In genomic region chr7:39553871-39554270, GRCm38 (mm10) we compare ENCODE assay signal across 17 mouse cellular contexts. TPM values are rescaled to one million over a fixed set of nuclear protein-coding genes. Genes with fewer than 3 reads are reported as not detected.
A peak's percentile ranks its signal among the peaks of the same experiment; 100 is the strongest.
DNase-seq lines count a peak whose midpoint lies in the region; ATAC-seq and TF ChIP-seq lines count a peak whose summit lies in the region.
"Had no signal": no experiment of that assay in that cellular context is flagged by ENCODE, and none has a peak within 500 bp of the region (broad histone marks: within the 10 kb centered on the region; RNA-seq: fewer than 3 reads in every experiment).

No protein-coding gene starts in this region.

- H3K36me3 ChIP-seq in heart, embryonic 13.5 days: peaks cover 35% of the 10 kb centered on the region
- peaks cover 14% of the 10 kb centered on the region for H3K36me3 ChIP-seq in heart, adult 2 months (ENCODE audit: control insufficient read depth, insufficient read depth, low read length)
- H3K36me3 ChIP-seq in midbrain, embryonic 10.5 days: peaks cover 36% of the 10 kb centered on the region
- H3K36me3 ChIP-seq in midbrain, embryonic 16.5 days (ENCODE audit: control insufficient read depth, insufficient read depth, low read length): 0 out of 2 replicates have a peak, but pooled peaks cover 2% of the 10 kb centered on the region
- H3K36me3 ChIP-seq in MEL (ENCODE audit: control insufficient read depth in 1 of 2, insufficient read depth in 2 of 2, low read length in 2 of 2): peaks cover 0 to 14% of the 10 kb centered on the region in 2 experiments; a peak in 3 of 4 replicates
- H3K36me3 ChIP-seq in liver, embryonic 14.5 days (replicated peaks; ENCODE audit: control insufficient read depth, insufficient read depth, low read depth): no peaks in the 10 kb centered on the region; the same call in 1 of the 2 replicates

- no peak for TF ChIP-seq EP300 in heart, adult 2 months (IDR thresholded peaks at IDR 0.05; ENCODE audit: insufficient read depth, low read depth, low read length)
- no peak for TF ChIP-seq EP300 in MEL (IDR thresholded peaks at IDR 0.05; ENCODE audit: low read depth in 1 of 2, low read length in 2 of 2)
- no peak for TF ChIP-seq EP300 in liver, embryonic 14.5 days (IDR thresholded peaks at IDR 0.05; ENCODE audit: low read depth)

- no peaks in the 10 kb centered on the region for H3K27me3 ChIP-seq in heart, embryonic 13.5 days (replicated peaks)
- no peaks in the 10 kb centered on the region for H3K27me3 ChIP-seq in heart, adult 2 months (ENCODE audit: control insufficient read depth, insufficient read depth, low read length)
- no peaks in the 10 kb centered on the region for H3K27me3 ChIP-seq in midbrain, embryonic 10.5 days (ENCODE audit: low read depth, poor library complexity, severe bottlenecking)
- no peaks in the 10 kb centered on the region for H3K27me3 ChIP-seq in midbrain, embryonic 16.5 days (ENCODE audit: control insufficient read depth, insufficient read depth, low read depth, low read length)
- H3K27me3 ChIP-seq in MEL (ENCODE audit: control insufficient read depth in 1 of 2, insufficient read depth in 2 of 2, low read length in 2 of 2): no peaks in the 10 kb centered on the region
- no peaks in the 10 kb centered on the region for H3K27me3 ChIP-seq in liver, embryonic 14.5 days (ENCODE audit: control insufficient read depth, insufficient read depth, low read length)
- H3K27me3 ChIP-seq: Patski had no signal

- H3K4me1 ChIP-seq in heart, embryonic 13.5 days: peaks cover 16% of the 10 kb centered on the region
- H3K4me1 ChIP-seq in heart, adult 2 months (ENCODE audit: control insufficient read depth, insufficient read depth, low read length): peaks cover 3% of the 10 kb centered on the region
- H3K4me1 ChIP-seq in midbrain, embryonic 10.5 days: peaks cover 16% of the 10 kb centered on the region
- peaks cover 15% of the 10 kb centered on the region for H3K4me1 ChIP-seq in midbrain, embryonic 16.5 days (ENCODE audit: control insufficient read depth, insufficient read depth, low read length)
- H3K4me1 ChIP-seq in MEL (ENCODE audit: control insufficient read depth in 1 of 2, insufficient read depth in 2 of 2, low read length in 2 of 2): peaks cover 5 to 10% of the 10 kb centered on the region in 2 experiments; a peak in 3 of 4 replicates
- peaks cover 4 to 12% of the 10 kb centered on the region in 2 experiments for H3K4me1 ChIP-seq in liver, embryonic 14.5 days (replicated peaks; ENCODE audit: control insufficient read depth in 2 of 2, insufficient read depth in 2 of 2, low read length in 1 of 2)

- no peak overlapping the region for H3K4me3 ChIP-seq in heart, embryonic 13.5 days
- H3K4me3 ChIP-seq in heart, adult 2 months: no peak overlapping the region
- H3K4me3 ChIP-seq in midbrain, embryonic 10.5 days: 0 out of 2 replicates have a peak overlapping the region, but pooled peaks have one; percentile 7
- no peak overlapping the region for H3K4me3 ChIP-seq in midbrain, embryonic 16.5 days (ENCODE audit: low read depth, low read length)
- peak overlapping the region in 1 of 2 experiments; percentile 72; a peak in 3 of 4 replicates for H3K4me3 ChIP-seq in MEL (ENCODE audit: control insufficient read depth in 1 of 2, insufficient read depth in 1 of 2, low read depth in 2 of 2, low read length in 2 of 2)
- no peak overlapping the region for H3K4me3 ChIP-seq in liver, embryonic 14.5 days (ENCODE audit: insufficient read depth in 1 of 2, low read depth in 2 of 2, low read length in 2 of 2)

- 0 out of 2 replicates have a peak overlapping the region, but pooled peaks have one; percentile 44 for H3K9ac ChIP-seq in heart, embryonic 13.5 days
- H3K9ac ChIP-seq in heart, adult 2 months (ENCODE audit: low read depth, low read length): no peak overlapping the region
- no peak overlapping the region for H3K9ac ChIP-seq in midbrain, embryonic 16.5 days (ENCODE audit: low read depth, low read length)
- peak overlapping the region; percentile 22; the same call in 1 of the 2 replicates for H3K9ac ChIP-seq in MEL (ENCODE audit: control insufficient read depth, low read depth, low read length, poor library complexity, severe bottlenecking)
- no peak overlapping the region for H3K9ac ChIP-seq in liver, embryonic 14.5 days (replicated peaks)

- H3K27ac ChIP-seq in heart, embryonic 13.5 days (replicated peaks): no peak overlapping the region
- H3K27ac ChIP-seq in heart, adult 2 months: no peak overlapping the region
- no peak overlapping the region for H3K27ac ChIP-seq in midbrain, embryonic 10.5 days (replicated peaks)
- no peak overlapping the region for H3K27ac ChIP-seq in midbrain, embryonic 16.5 days (ENCODE audit: low read length)
- no peak overlapping the region for H3K27ac ChIP-seq in MEL (ENCODE audit: control insufficient read depth, low read depth, low read length)
- no peak overlapping the region for H3K27ac ChIP-seq in liver, embryonic 14.5 days

- no peak for TF ChIP-seq CTCF in heart, adult 2 months (IDR thresholded peaks at IDR 0.05)
- no peak for TF ChIP-seq CTCF in MEL (IDR thresholded peaks at IDR 0.05 in 2 of 3, conservative IDR thresholded peaks at IDR 0.05 in 1 of 3; ENCODE audit: control insufficient read depth in 1 of 3, insufficient read depth in 1 of 3, low read depth in 2 of 3, low read length in 3 of 3, poor library complexity in 1 of 3, severe bottlenecking in 1 of 3)
- TF ChIP-seq CTCF in liver, embryonic 14.5 days (IDR thresholded peaks at IDR 0.05; ENCODE audit: low read depth): no peak

- H3K9me3 ChIP-seq in heart, embryonic 13.5 days: no peaks in the 10 kb centered on the region
- no peaks in the 10 kb centered on the region for H3K9me3 ChIP-seq in midbrain, embryonic 10.5 days (replicated peaks)
- no peaks in the 10 kb centered on the region for H3K9me3 ChIP-seq in midbrain, embryonic 16.5 days (replicated peaks; ENCODE audit: control insufficient read depth, low read length, poor library complexity, severe bottlenecking)
- H3K9me3 ChIP-seq in MEL (replicated peaks; ENCODE audit: insufficient read depth, low read length): no peaks in the 10 kb centered on the region
- no peaks in the 10 kb centered on the region for H3K9me3 ChIP-seq in liver, embryonic 14.5 days (ENCODE audit: control insufficient read depth, low read length)
- H3K9me3 ChIP-seq: heart, embryonic 10.5 days had no signal

- peaks cover 6% of the 10 kb centered on the region for H3K79me2 ChIP-seq in heart, adult 2 months (replicated peaks; ENCODE audit: control insufficient read depth, insufficient read depth, low read length)
- H3K79me2 ChIP-seq in MEL (ENCODE audit: control insufficient read depth, insufficient read depth, low read length, poor library complexity): peaks cover 4% of the 10 kb centered on the region

- no peak for DNase-seq in heart, adult 2 months
- no peak for DNase-seq in midbrain, embryonic 10.5 days (ENCODE audit: low spot score)
- DNase-seq in MEL (ENCODE audit: low read depth, low spot score): no peak
- DNase-seq in liver, embryonic 14.5 days (ENCODE audit: low read depth in 3 of 3, low spot score in 3 of 3): peak in 1 of 3 experiments; percentile 9
- DNase-seq in cerebellum, adult 8-10 months: no peak
- no peak for DNase-seq in adrenal gland, postnatal 4 days (ENCODE audit: low spot score in 2 of 2)
- DNase-seq: gastrocnemius, postnatal 10 days; heart, postnatal 36 days; kidney, postnatal 4 days; lung, postnatal 36 days; right cerebral cortex, postnatal 14 days had no signal

- no peak for TF ChIP-seq RAD21 in MEL (IDR thresholded peaks at IDR 0.05; ENCODE audit: low read depth, low read length)

- no peak for TF ChIP-seq POLR2A in heart, adult 2 months (IDR thresholded peaks at IDR 0.05; ENCODE audit: insufficient read depth, low read depth, low read length)
- TF ChIP-seq POLR2A in MEL (IDR thresholded peaks at IDR 0.05; ENCODE audit: control insufficient read depth in 1 of 2, insufficient read depth in 1 of 2, low read depth in 1 of 2, low read length in 2 of 2, poor library complexity in 1 of 2): no peak

- WGBS in heart, embryonic 13.5 days: 75% methylated on average over 4 of the region's 4 CpGs
- 76% methylated on average over 4 of the region's 4 CpGs for WGBS in heart, adult 2 months
- 88% methylated on average over 4 of the region's 4 CpGs for WGBS in midbrain, embryonic 10.5 days
- WGBS in midbrain, embryonic 16.5 days: 88% methylated on average over 4 of the region's 4 CpGs
- WGBS in liver, embryonic 14.5 days (ENCODE audit: insufficient replicate concordance): 68% methylated on average over 4 of the region's 4 CpGs

- intact Hi-C loops in heart, adult 2 months (cut with DNase I): loop anchor here (5.0 kb wide), 2 partner anchors 37 to 102 kb away; partner anchors contain the start of gene Zfp619

- ATAC-seq in heart, embryonic 13.5 days (ENCODE audit: extremely low read depth, insufficient number of reproducible peaks, low FRiP score, low TSS enrichment): no peak
- no peak for ATAC-seq in midbrain, embryonic 16.5 days
- no peak for ATAC-seq in liver, embryonic 14.5 days (ENCODE audit: insufficient read depth)
- ATAC-seq: forebrain, embryonic 16.5 days; inflammation-experienced regulatory T-cells, adult 6 months; Patski had no signal

- H3K4me2 ChIP-seq in heart, embryonic 13.5 days: no peak overlapping the region; the same call in 1 of the 2 replicates
- H3K4me2 ChIP-seq in midbrain, embryonic 16.5 days (ENCODE audit: low read length): no peak overlapping the region
- peak overlapping the region; percentile 83 for H3K4me2 ChIP-seq in liver, embryonic 14.5 days (ENCODE audit: low read depth)

TF ChIP-seq in MEL, 35 proteins besides CTCF, POLR2A, EP300 and RAD21:
- no peak for TF ChIP-seq ZKSCAN1 (IDR thresholded peaks at IDR 0.05; ENCODE audit: low read depth, low read length)
TF ChIP-seq in MEL: peak in this region for 0.

RNA-seq across cellular contexts. Expression of gene Zfp619, which starts 36.3 kb away (rescaled TPM):
- 1.2 TPM in 2 replicates for polyA plus RNA-seq in heart, embryonic 13.5 days (2015; fragmentation: Nextera tagmentation; extraction: Ambion mirVana)
- total RNA-seq in heart, adult 2 months (2021): 1 to 10 TPM; 1.4 to 1.9 TPM
- 0.55 and 0.97 TPM in 2 replicates for polyA plus RNA-seq in heart, adult 2 months (2012; rRNA removed)
- polyA plus RNA-seq in midbrain, embryonic 10.5 days (2016; fragmentation: Nextera tagmentation; extraction: Ambion mirVana): 2.7 and 3.1 TPM in 2 replicates
- 3.7 and 4.1 TPM in 2 replicates for polyA plus RNA-seq in midbrain, embryonic 16.5 days (2015; fragmentation: Nextera tagmentation; extraction: Ambion mirVana)
- 0.62 and 0.75 TPM in 2 replicates for total RNA-seq in MEL (2012; rRNA removed)
- 1 to 10 TPM in 1 of 2 experiments, not detected in 1; 1.3 TPM for polyA plus RNA-seq in MEL (2012; ENCODE audit: insufficient read depth in 1 of 2, insufficient read length in 2 of 2, low read depth in 1 of 2, low replicate concordance in 2 of 2, missing spikeins in 1 of 2)
- 0.22 and 0.25 TPM in 2 replicates for polyA plus RNA-seq in liver, embryonic 14.5 days (2012; rRNA removed)
- polyA plus RNA-seq in liver, embryonic 14.5 days (2014; fragmentation: Nextera tagmentation; extraction: Ambion mirVana): 0.14 and 0.29 TPM in 2 replicates
- 1 to 10 TPM; 3.6 to 4.2 TPM for total RNA-seq in adrenal gland, postnatal 4 days (2021)

Comparison
In these comparisons a context has a peak if more than half of its experiments do, and no peak if none do; other contexts are left out.
1. H3K9ac ChIP-seq: peak in heart, embryonic 13.5 days (single experiment) and MEL (single experiment); none in heart, adult 2 months (single experiment), midbrain, embryonic 16.5 days (single experiment) and liver, embryonic 14.5 days (single experiment).